Mouse (Mus musculus) A20 (cell line): ENCODE measurements around the gene Zbtb18.
A peak's percentile ranks its signal among the peaks of the same experiment; 100 is the strongest.
"Not testable (repeated sequence)": the region's sequence is repeated elsewhere in the genome, so short reads cannot be mapped to it uniquely, and the experiment has no call there.

Experiments
- DNase-seq: peaks from one replicate; pipeline ENCODE4 v3.0.0-alpha.2; 2011; ENCODE audit warnings: low read depth, low spot score

Zbtb18 gene

GRCm38 (mm10) chr1:177447086-177447485 lies 4.9 kb downstream of the Zbtb18 start:
- DNase-seq: no peak

- DNase-seq: no peak
Observed at GRCm38 (mm10) chr1:177447541-177448111, 5.5 kb downstream of the Zbtb18 start.

- no peak for DNase-seq
Observed at GRCm38 (mm10) chr1:177448121-177448561, 6.0 kb downstream of the Zbtb18 start.

- DNase-seq: no peak
Observed at GRCm38 (mm10) chr1:177448921-177449320, 6.8 kb downstream of the Zbtb18 start.

GRCm38 (mm10) chr1:177449857-177450256 lies 7.7 kb downstream of the Zbtb18 start:
- DNase-seq: not testable (repeated sequence)

GRCm38 (mm10) chr1:177451041-177451440 lies 8.9 kb downstream of the Zbtb18 start:
- no peak for DNase-seq

- no peak for DNase-seq
Observed at GRCm38 (mm10) chr1:177451991-177452431, 9.9 kb downstream of the Zbtb18 start.

GRCm38 (mm10) chr1:177452987-177453386 lies 10.8 kb downstream of the Zbtb18 start:
- DNase-seq: no peak

- DNase-seq: no peak
Observed at GRCm38 (mm10) chr1:177453806-177454205, 11.7 kb downstream of the Zbtb18 start.

GRCm38 (mm10) chr1:177454492-177454891 lies 12.3 kb downstream of the Zbtb18 start:
- DNase-seq: peak; percentile 28

- DNase-seq: no peak
Observed at GRCm38 (mm10) chr1:177455466-177455865, 13.3 kb downstream of the Zbtb18 start.

GRCm38 (mm10) chr1:177456208-177456607 lies 14.1 kb downstream of the Zbtb18 start:
- no peak for DNase-seq

GRCm38 (mm10) chr1:177456772-177457171 lies 14.6 kb downstream of the Zbtb18 start:
- no peak for DNase-seq

- no peak for DNase-seq
Observed at GRCm38 (mm10) chr1:177457981-177458380, 15.8 kb downstream of the Zbtb18 start.

GRCm38 (mm10) chr1:177458456-177459389 lies 16.6 kb downstream of the Zbtb18 start:
- no peak for DNase-seq

GRCm38 (mm10) chr1:177459536-177459935 lies 17.4 kb downstream of the Zbtb18 start:
- DNase-seq: no peak

GRCm38 (mm10) chr1:177467150-177467549 lies 25.0 kb downstream of the Zbtb18 start:
- peak; percentile 67 for DNase-seq

- DNase-seq: no peak
Observed at GRCm38 (mm10) chr1:177468436-177468835, 26.3 kb downstream of the Zbtb18 start.

- DNase-seq: no peak
Observed at GRCm38 (mm10) chr1:177470091-177470490, 27.9 kb downstream of the Zbtb18 start.

GRCm38 (mm10) chr1:177470951-177471350 lies 28.8 kb downstream of the Zbtb18 start:
- DNase-seq: no peak

- no peak for DNase-seq
Observed at GRCm38 (mm10) chr1:177475542-177476197, 33.5 kb downstream of the Zbtb18 start.

GRCm38 (mm10) chr1:177478578-177478977 lies 36.4 kb downstream of the Zbtb18 start:
- DNase-seq: no peak
